ENCODE assay signal across 30 mouse cellular contexts in the genomic region with DNA sequence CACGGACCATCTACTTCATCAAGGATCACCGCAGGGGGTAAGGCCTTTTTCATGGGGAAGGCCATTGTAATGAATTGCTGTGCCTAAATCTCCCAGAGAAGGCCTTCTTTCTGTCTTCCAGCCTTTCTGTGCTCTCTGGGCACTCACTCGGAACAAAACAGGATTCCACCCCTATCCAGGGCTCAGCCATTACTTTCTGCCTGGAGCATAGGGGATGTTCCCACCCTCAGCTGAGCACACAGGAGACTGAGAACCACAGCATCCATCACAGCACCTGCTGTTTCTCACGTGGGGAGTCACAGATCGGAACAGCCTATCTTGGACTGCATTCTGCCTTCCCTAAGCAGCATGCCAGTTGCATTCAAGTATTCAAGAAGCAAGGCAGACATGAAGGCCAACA.
A peak's percentile ranks its signal among the peaks of the same experiment; 100 is the strongest.
DNase-seq lines count a peak whose midpoint lies in the region; ATAC-seq and TF ChIP-seq lines count a peak whose summit lies in the region.
"Had no signal": no experiment of that assay in that cellular context is flagged by ENCODE, and none has a peak within 500 bp of the region (broad histone marks: within the 10 kb centered on the region; RNA-seq: fewer than 3 reads in every experiment).

No protein-coding gene starts in this region.

- no peak overlapping the region for H3K4me3 ChIP-seq in hindbrain, embryonic 11.5 days (ENCODE audit: low read depth, low read length)
- no peak overlapping the region for H3K4me3 ChIP-seq in hindbrain, embryonic 14.5 days (replicated peaks; ENCODE audit: low read length)
- no peak overlapping the region for H3K4me3 ChIP-seq in neural tube, embryonic 11.5 days (ENCODE audit: low read depth, low read length)
- H3K4me3 ChIP-seq in neural tube, embryonic 15.5 days (replicated peaks) = no peak overlapping the region
- H3K4me3 ChIP-seq: embryonic facial prominence, embryonic 13.5 days; embryonic facial prominence, embryonic 15.5 days; erythroblast, embryonic 14.5 days; forebrain, embryonic 10.5 days; forebrain, embryonic 12.5 days had no signal

- DNase-seq in hindbrain, embryonic 11.5 days (ENCODE audit: low spot score) = no peak
- no peak for DNase-seq in hindbrain, embryonic 14.5 days (ENCODE audit: low spot score)
- no peak for DNase-seq in neural tube, embryonic 11.5 days (ENCODE audit: low spot score)
- peak; percentile 7 for DNase-seq in R1 (ENCODE audit: low read depth, low spot score)
- DNase-seq in brain, embryonic 14.5 days (ENCODE audit: low read depth) = peak; percentile 1
- DNase-seq in kidney, adult 9 months = no peak
- no peak for DNase-seq in kidney, postnatal 14 days
- DNase-seq: adrenal gland, adult 8-10 months; adrenal gland, postnatal 14 days; adrenal gland, postnatal 36 days; B cell, adult 2 months; cerebellum, adult 11 months; cerebellum, adult 18-20 months; cerebellum, adult 8-10 months; cerebellum, adult 9-11 months; cerebellum, postnatal 36 days; embryo, embryonic 11 days had no signal

- H3K4me1 ChIP-seq in hindbrain, embryonic 11.5 days (replicated peaks; ENCODE audit: control insufficient read depth, insufficient read depth, low read length) = no peaks in the 10 kb centered on the region
- H3K4me1 ChIP-seq in hindbrain, embryonic 14.5 days (replicated peaks; ENCODE audit: control insufficient read depth, insufficient read depth, low read length) = no peaks in the 10 kb centered on the region
- no peaks in the 10 kb centered on the region for H3K4me1 ChIP-seq in neural tube, embryonic 11.5 days (ENCODE audit: control insufficient read depth, insufficient read depth, low read length)
- H3K4me1 ChIP-seq in neural tube, embryonic 15.5 days = no peaks in the 10 kb centered on the region
- H3K4me1 ChIP-seq: embryonic facial prominence, embryonic 13.5 days; embryonic facial prominence, embryonic 15.5 days; forebrain, embryonic 10.5 days; forebrain, embryonic 12.5 days had no signal

- H3K9me3 ChIP-seq in hindbrain, embryonic 11.5 days (ENCODE audit: control insufficient read depth, low read length) = no peaks in the 10 kb centered on the region
- H3K9me3 ChIP-seq in hindbrain, embryonic 14.5 days (ENCODE audit: control insufficient read depth, low read length) = no peaks in the 10 kb centered on the region
- H3K9me3 ChIP-seq in neural tube, embryonic 11.5 days (ENCODE audit: control insufficient read depth, low read length) = no peaks in the 10 kb centered on the region
- no peaks in the 10 kb centered on the region for H3K9me3 ChIP-seq in neural tube, embryonic 15.5 days (replicated peaks)
- H3K9me3 ChIP-seq: embryonic facial prominence, embryonic 13.5 days; embryonic facial prominence, embryonic 15.5 days; forebrain, embryonic 10.5 days; forebrain, embryonic 12.5 days had no signal

- WGBS in hindbrain, embryonic 11.5 days = 65% methylated on average over 5 of the region's 5 CpGs
- WGBS in hindbrain, embryonic 14.5 days = 59% methylated on average over 5 of the region's 5 CpGs
- 63% methylated on average over 5 of the region's 5 CpGs for WGBS in neural tube, embryonic 11.5 days
- 48% methylated on average over 5 of the region's 5 CpGs for WGBS in neural tube, embryonic 15.5 days

- H3K27me3 ChIP-seq in hindbrain, embryonic 11.5 days (ENCODE audit: control insufficient read depth, insufficient read depth, low read length) = no peaks in the 10 kb centered on the region
- H3K27me3 ChIP-seq in hindbrain, embryonic 14.5 days (ENCODE audit: control insufficient read depth, insufficient read depth, low read length) = no peaks in the 10 kb centered on the region
- no peaks in the 10 kb centered on the region for H3K27me3 ChIP-seq in neural tube, embryonic 11.5 days (ENCODE audit: control insufficient read depth, insufficient read depth, low read length)
- H3K27me3 ChIP-seq in neural tube, embryonic 15.5 days (replicated peaks) = no peaks in the 10 kb centered on the region
- H3K27me3 ChIP-seq: CH12.LX; embryonic facial prominence, embryonic 13.5 days; embryonic facial prominence, embryonic 15.5 days; forebrain, embryonic 12.5 days; Patski had no signal

- peak; percentile 10; the same call in 1 of the 2 replicates for ATAC-seq in hindbrain, embryonic 11.5 days (ENCODE audit: low FRiP score)
- no peak for ATAC-seq in hindbrain, embryonic 14.5 days (ENCODE audit: low FRiP score)
- ATAC-seq in neural tube, embryonic 11.5 days (ENCODE audit: insufficient read depth, low FRiP score, low TSS enrichment) = peak; percentile 48
- no peak for ATAC-seq in neural tube, embryonic 15.5 days (ENCODE audit: low FRiP score)
- ATAC-seq: activated CD4-positive, CD25-positive, alpha-beta regulatory T cell, adult 4 months; CD4-positive, CD25-positive, alpha-beta regulatory T cell, adult 4 months; forebrain, embryonic 14.5 days; forebrain, embryonic 16.5 days; Patski had no signal

- TF ChIP-seq CTCF in brain, embryonic 14.5 days (IDR thresholded peaks at IDR 0.05; ENCODE audit: borderline replicate concordance, extremely low read depth, insufficient read depth, insufficient read length) = no peak

- no peak overlapping the region for H3K4me2 ChIP-seq in hindbrain, embryonic 11.5 days (replicated peaks; ENCODE audit: low read depth, low read length)
- no peak overlapping the region for H3K4me2 ChIP-seq in hindbrain, embryonic 14.5 days (replicated peaks)
- H3K4me2 ChIP-seq in neural tube, embryonic 11.5 days (ENCODE audit: low read depth) = no peak overlapping the region
- H3K4me2 ChIP-seq in neural tube, embryonic 15.5 days = no peak overlapping the region
- H3K4me2 ChIP-seq: embryonic facial prominence, embryonic 13.5 days; embryonic facial prominence, embryonic 15.5 days; forebrain, embryonic 12.5 days had no signal

- TF ChIP-seq POLR2A in brain, embryonic 14.5 days (IDR thresholded peaks at IDR 0.05; ENCODE audit: borderline replicate concordance, extremely low read depth, insufficient read depth, insufficient read length, poor library complexity, severe bottlenecking) = no peak

- no peak overlapping the region for H3K27ac ChIP-seq in hindbrain, embryonic 11.5 days (ENCODE audit: low read depth, low read length)
- no peak overlapping the region for H3K27ac ChIP-seq in hindbrain, embryonic 14.5 days
- no peak overlapping the region for H3K27ac ChIP-seq in neural tube, embryonic 11.5 days (ENCODE audit: low read depth, low read length)
- H3K27ac ChIP-seq in neural tube, embryonic 15.5 days (replicated peaks) = no peak overlapping the region
- H3K27ac ChIP-seq: embryonic facial prominence, embryonic 13.5 days; embryonic facial prominence, embryonic 15.5 days; forebrain, embryonic 10.5 days; forebrain, embryonic 12.5 days had no signal

- H3K36me3 ChIP-seq in hindbrain, embryonic 11.5 days (ENCODE audit: control insufficient read depth, insufficient read depth, low read length) = no peaks in the 10 kb centered on the region
- no peaks in the 10 kb centered on the region for H3K36me3 ChIP-seq in hindbrain, embryonic 14.5 days (replicated peaks; ENCODE audit: control insufficient read depth, insufficient read depth)
- no peaks in the 10 kb centered on the region for H3K36me3 ChIP-seq in neural tube, embryonic 11.5 days (ENCODE audit: control insufficient read depth, insufficient read depth, low read length)
- H3K36me3 ChIP-seq in neural tube, embryonic 15.5 days = no peaks in the 10 kb centered on the region
- H3K36me3 ChIP-seq: embryonic facial prominence, embryonic 13.5 days; embryonic facial prominence, embryonic 15.5 days; forebrain, embryonic 10.5 days; forebrain, embryonic 12.5 days; G1E had no signal

- H3K9ac ChIP-seq in hindbrain, embryonic 11.5 days (ENCODE audit: low read depth, low read length) = no peak overlapping the region
- H3K9ac ChIP-seq in hindbrain, embryonic 14.5 days = no peak overlapping the region
- no peak overlapping the region for H3K9ac ChIP-seq in neural tube, embryonic 11.5 days (ENCODE audit: low read length)
- H3K9ac ChIP-seq in neural tube, embryonic 15.5 days (replicated peaks) = no peak overlapping the region
- H3K9ac ChIP-seq: embryonic facial prominence, embryonic 13.5 days; embryonic facial prominence, embryonic 15.5 days; forebrain, embryonic 12.5 days had no signal

Comparison
In these comparisons a context has a peak if more than half of its experiments do, and no peak if none do; other contexts are left out.
1. ATAC-seq: peak in hindbrain, embryonic 11.5 days (single experiment) and neural tube, embryonic 11.5 days (single experiment); none in hindbrain, embryonic 14.5 days (single experiment) and neural tube, embryonic 15.5 days (single experiment).
2. DNase-seq: peak in R1 (single experiment) and brain, embryonic 14.5 days (single experiment); none in hindbrain, embryonic 11.5 days (single experiment), hindbrain, embryonic 14.5 days (single experiment), neural tube, embryonic 11.5 days (single experiment), kidney, adult 9 months (single experiment) and kidney, postnatal 14 days (single experiment).